Mouse (Mus musculus): ENCODE results near the gene Ugt1a6b. TPM values are rescaled to one million over a fixed set of nuclear protein-coding genes. Genes with fewer than 3 reads are reported as not detected.
"Not testable (repeated sequence)": the region's sequence is repeated elsewhere in the genome, so short reads cannot be mapped to it uniquely, and the experiment has no call there.

The Ugt1a6b gene
- polyA plus RNA-seq, 1 experiment from 2014 or later = 0.49 TPM

DNA sequence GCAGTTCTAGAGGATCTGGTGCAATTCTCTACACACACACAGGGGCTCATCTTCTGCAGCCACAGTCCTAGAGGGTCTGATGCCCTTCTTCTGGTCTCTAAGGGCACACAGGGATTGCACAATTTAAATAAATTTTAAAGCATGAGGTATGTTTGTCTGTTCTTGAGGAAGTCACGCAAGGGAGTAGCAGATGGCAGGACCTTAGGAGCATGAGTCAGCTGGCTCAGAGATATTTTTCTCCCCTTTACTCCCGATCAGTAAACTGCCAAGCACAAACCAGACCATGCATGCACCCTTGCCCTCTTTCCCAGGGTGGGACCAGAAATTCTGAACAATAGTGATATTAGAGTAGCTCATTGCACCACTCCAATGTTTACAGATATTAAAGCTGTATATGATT is 55.4 kb downstream of the Ugt1a6b start:
- Histone ChIP-seq H3K27me3 (replicated peaks; ENCODE audit: control insufficient read depth, insufficient read depth, low read length) (no peaks in the 10 kb centered on the region), H3K4me2 (ENCODE audit: low read depth, low read length) (no peak overlapping the region), H3K36me3 (ENCODE audit: control insufficient read depth, insufficient read depth, low read length) (no peaks in the 10 kb centered on the region), H3K4me1 (ENCODE audit: control insufficient read depth, insufficient read depth, low read length) (no peaks in the 10 kb centered on the region), H3K27ac (ENCODE audit: low read length) (no peak overlapping the region), H3K4me3 (ENCODE audit: low read length) (no peak overlapping the region), H3K9ac (ENCODE audit: low read depth, low read length) (no peak overlapping the region), H3K9me3 (ENCODE audit: control insufficient read depth, low read length) (no peaks in the 10 kb centered on the region)
- WGBS = 43% methylated on average over 2 of the region's 2 CpGs
- ATAC-seq = peak; percentile 50; the same call in 1 of the 2 replicates

DNA sequence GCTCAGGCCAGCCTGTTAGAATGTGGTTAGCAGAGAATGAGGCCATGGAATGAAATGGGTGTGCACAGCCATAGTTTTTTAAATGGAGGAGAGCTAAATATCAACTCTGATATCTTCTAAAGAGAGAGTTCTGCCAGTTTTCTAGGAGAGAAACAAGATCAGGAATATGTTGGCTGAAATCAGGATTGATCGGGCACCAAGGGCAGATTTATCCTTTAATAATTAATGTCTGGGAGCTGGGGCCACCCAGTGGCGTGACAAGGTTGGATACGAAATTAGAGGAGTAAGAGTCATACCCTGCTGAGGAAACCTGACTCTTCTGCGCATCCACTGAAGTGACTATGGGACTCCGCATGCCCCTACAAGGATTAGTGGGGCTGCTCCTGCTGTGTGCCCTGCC is 62.7 kb downstream of the Ugt1a6b start, which contains the start of gene Ugt1a5:
Ugt1a5 (plus strand) TSS at position 302 of the 400 bp plus-strand sequence.
- H3K4me1 ChIP-seq (ENCODE audit: control insufficient read depth, insufficient read depth, low read length) = no peaks in the 10 kb centered on the region
- no peak within 1 kb of the TSS for H3K4me2 ChIP-seq (ENCODE audit: low read depth, low read length)
- H3K9me3 ChIP-seq (ENCODE audit: control insufficient read depth, low read length) = no peaks in the 10 kb centered on the region
- H3K27me3 ChIP-seq (replicated peaks; ENCODE audit: control insufficient read depth, insufficient read depth, low read length) = no peaks in the 10 kb centered on the region
- no peaks in the 10 kb centered on the region for H3K36me3 ChIP-seq (ENCODE audit: control insufficient read depth, insufficient read depth, low read length)
- 76% methylated on average over 5 of the region's 5 CpGs for WGBS
- H3K4me3 ChIP-seq (ENCODE audit: low read length) = no peak within 1 kb of the TSS
- no peak for ATAC-seq
- H3K27ac ChIP-seq (ENCODE audit: low read length) = no peak within 1 kb of the TSS
- no peak within 1 kb of the TSS for H3K9ac ChIP-seq (ENCODE audit: low read depth, low read length)

DNA sequence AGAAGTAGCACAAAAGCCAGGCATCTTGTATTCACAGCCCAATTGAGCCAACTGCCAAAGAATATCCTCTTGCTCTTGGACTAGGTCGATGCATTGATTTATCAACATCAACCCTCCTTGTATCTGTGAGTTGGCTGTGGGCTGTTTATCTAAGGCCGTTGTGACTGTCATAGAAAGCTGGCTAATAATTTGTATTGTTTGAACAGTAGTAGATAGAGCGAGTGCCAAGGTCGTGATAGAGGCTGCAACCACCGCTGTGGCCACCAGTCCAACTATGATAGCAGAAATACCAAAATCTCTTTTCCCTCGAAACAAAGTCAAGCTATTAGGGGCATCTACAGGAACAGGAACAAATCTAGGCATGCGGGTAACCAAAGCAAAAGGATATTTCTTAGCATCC is 69.1 kb downstream of the Ugt1a6b start:
- not testable (repeated sequence) for ATAC-seq; H3K36me3 ChIP-seq (ENCODE audit: control insufficient read depth, insufficient read depth, low read length); H3K4me3 ChIP-seq (ENCODE audit: low read length); H3K9ac ChIP-seq (ENCODE audit: low read depth, low read length); H3K27ac ChIP-seq (ENCODE audit: low read length); H3K4me2 ChIP-seq (ENCODE audit: low read depth, low read length); H3K4me1 ChIP-seq (ENCODE audit: control insufficient read depth, insufficient read depth, low read length); H3K9me3 ChIP-seq (ENCODE audit: control insufficient read depth, low read length); H3K27me3 ChIP-seq (replicated peaks; ENCODE audit: control insufficient read depth, insufficient read depth, low read length)
- WGBS = 61% methylated on average over 5 of the region's 7 CpGs

DNA sequence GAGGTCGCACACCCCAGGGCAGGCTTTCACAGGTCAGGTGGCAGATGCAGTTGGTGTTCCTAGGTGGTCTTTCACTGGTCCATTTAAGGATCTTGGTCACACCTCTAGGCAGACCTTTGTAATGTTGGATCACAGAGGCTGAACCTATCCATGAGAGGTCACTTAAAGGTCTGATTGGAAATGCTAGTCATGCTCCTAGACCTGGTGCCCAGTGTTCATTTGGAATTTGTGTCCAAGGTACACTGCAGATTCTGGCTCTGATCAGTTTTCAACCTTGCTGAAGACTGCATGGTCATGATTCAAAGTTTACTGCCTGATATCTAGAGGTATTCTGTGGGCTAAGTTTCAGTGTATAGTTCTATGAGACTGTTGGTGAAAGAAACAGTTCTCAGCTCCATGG is 76.6 kb downstream of the Ugt1a6b start:
- no peaks in the 10 kb centered on the region for H3K27me3 ChIP-seq (replicated peaks; ENCODE audit: control insufficient read depth, insufficient read depth, low read length)
- H3K9ac ChIP-seq (ENCODE audit: low read depth, low read length) = no peak overlapping the region
- no peaks in the 10 kb centered on the region for H3K4me1 ChIP-seq (ENCODE audit: control insufficient read depth, insufficient read depth, low read length)
- no peak overlapping the region for H3K27ac ChIP-seq (ENCODE audit: low read length)
- WGBS = 82% methylated on average over 1 of the region's 1 CpGs
- H3K36me3 ChIP-seq (ENCODE audit: control insufficient read depth, insufficient read depth, low read length) = no peaks in the 10 kb centered on the region
- H3K9me3 ChIP-seq (ENCODE audit: control insufficient read depth, low read length) = 0 out of 2 replicates have a peak, but pooled peaks cover 3% of the 10 kb centered on the region
- H3K4me3 ChIP-seq (ENCODE audit: low read length) = no peak overlapping the region
- H3K4me2 ChIP-seq (ENCODE audit: low read depth, low read length) = no peak overlapping the region
- ATAC-seq = no peak

DNA sequence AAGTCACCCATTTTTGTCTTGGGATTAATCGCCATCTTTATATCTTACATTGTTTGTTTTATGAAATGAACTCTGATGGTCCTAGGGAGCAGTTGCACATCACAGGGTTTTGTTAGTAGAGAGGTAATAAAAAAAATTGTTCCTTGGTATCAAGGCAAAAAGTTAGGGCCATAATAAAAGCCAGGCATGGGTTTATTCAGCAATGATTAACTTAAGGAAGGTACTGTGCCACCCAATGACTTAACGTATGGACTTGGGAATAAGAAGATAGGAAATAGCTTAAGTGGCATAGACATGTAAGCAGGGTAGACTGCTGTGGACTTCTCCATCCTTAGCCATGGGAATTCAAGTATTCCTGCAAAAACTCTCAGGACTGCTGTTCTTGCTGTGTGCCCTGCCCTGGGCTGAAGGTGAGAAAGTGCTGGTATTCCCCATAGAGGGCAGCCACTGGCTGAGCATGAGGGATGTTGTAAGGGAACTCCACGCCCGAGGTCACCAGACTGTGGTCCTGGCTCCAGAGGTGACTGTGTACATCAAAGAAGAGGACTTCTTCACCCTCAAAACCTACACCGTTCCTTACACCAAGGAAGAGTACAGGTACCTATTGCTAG is 83.4 kb downstream of the Ugt1a6b start:
- H3K27me3 ChIP-seq (replicated peaks; ENCODE audit: control insufficient read depth, insufficient read depth, low read length) = no peaks in the 10 kb centered on the region
- WGBS = 74% methylated on average over 5 of the region's 5 CpGs
- ATAC-seq = no peak

DNA sequence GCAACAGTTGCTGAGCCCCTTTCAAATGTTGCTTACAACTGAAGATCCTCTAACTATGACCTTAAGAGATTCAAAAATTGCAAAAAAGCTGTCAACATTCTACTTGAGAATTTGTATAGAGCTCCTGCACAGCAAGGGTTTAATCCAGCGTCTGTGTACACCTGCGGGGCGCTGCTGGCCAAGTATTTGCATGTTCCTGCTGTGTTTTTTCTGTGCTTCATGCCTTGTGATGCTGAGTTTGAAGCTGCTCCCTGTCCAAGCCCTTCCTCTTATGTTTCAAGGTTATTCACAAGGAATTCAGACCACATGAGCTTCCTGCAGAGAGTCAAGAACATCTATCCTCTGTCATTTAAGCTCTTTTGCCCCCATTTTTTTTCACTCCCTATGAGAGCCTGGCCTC is 89.1 kb downstream of the Ugt1a6b start:
- Histone ChIP-seq H3K4me3 (ENCODE audit: low read length) (no peak overlapping the region), H3K27me3 (replicated peaks; ENCODE audit: control insufficient read depth, insufficient read depth, low read length) (no peaks in the 10 kb centered on the region), H3K27ac (ENCODE audit: low read length) (no peak overlapping the region), H3K4me2 (ENCODE audit: low read depth, low read length) (no peak overlapping the region), H3K4me1 (ENCODE audit: control insufficient read depth, insufficient read depth, low read length) (no peaks in the 10 kb centered on the region), H3K9me3 (ENCODE audit: control insufficient read depth, low read length) (no peaks in the 10 kb centered on the region), H3K36me3 (ENCODE audit: control insufficient read depth, insufficient read depth, low read length) (no peaks in the 10 kb centered on the region), H3K9ac (ENCODE audit: low read depth, low read length) (no peak overlapping the region)
- 75% methylated on average over 3 of the region's 3 CpGs for WGBS
- no peak for ATAC-seq

More for the DNA sequence above, 83.4 kb downstream of the Ugt1a6b start:
- Histone ChIP-seq H3K27ac (ENCODE audit: low read length) (no peak overlapping the region), H3K4me1 (ENCODE audit: control insufficient read depth, insufficient read depth, low read length) (no peaks in the 10 kb centered on the region), H3K36me3 (ENCODE audit: control insufficient read depth, insufficient read depth, low read length) (no peaks in the 10 kb centered on the region), H3K9me3 (ENCODE audit: control insufficient read depth, low read length) (no peaks in the 10 kb centered on the region), H3K4me2 (ENCODE audit: low read depth, low read length) (no peak overlapping the region), H3K9ac (ENCODE audit: low read depth, low read length) (no peak overlapping the region), H3K4me3 (ENCODE audit: low read length) (no peak overlapping the region)

DNA sequence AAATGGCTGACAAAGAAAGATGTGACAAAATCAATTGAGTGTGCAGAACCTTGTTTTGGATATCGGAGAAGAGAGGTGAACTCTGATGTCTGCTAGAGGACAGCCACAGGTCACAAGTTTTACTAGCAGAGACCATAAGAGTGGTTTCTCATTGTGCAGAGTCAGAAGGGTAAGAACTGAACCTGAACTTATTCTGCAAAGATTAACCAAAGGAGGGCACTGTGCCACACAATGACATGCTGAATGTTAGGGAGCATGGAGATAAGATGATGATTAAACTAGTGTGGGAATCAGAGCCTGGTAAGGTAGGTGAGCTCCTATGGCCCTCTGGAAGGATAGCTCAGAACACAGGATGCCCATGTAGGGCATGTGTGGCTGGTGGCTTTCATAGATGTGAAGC is 92.6 kb downstream of the Ugt1a6b start:
- no peaks in the 10 kb centered on the region for H3K4me1 ChIP-seq (ENCODE audit: control insufficient read depth, insufficient read depth, low read length)
- no peak overlapping the region for H3K9ac ChIP-seq (ENCODE audit: low read depth, low read length)
- H3K4me2 ChIP-seq (ENCODE audit: low read depth, low read length) = no peak overlapping the region
- no peak overlapping the region for H3K4me3 ChIP-seq (ENCODE audit: low read length)
- no peak overlapping the region for H3K27ac ChIP-seq (ENCODE audit: low read length)
- ATAC-seq = no peak
- no peaks in the 10 kb centered on the region for H3K36me3 ChIP-seq (ENCODE audit: control insufficient read depth, insufficient read depth, low read length)
- no peaks in the 10 kb centered on the region for H3K27me3 ChIP-seq (replicated peaks; ENCODE audit: control insufficient read depth, insufficient read depth, low read length)
- 92% methylated on average over 1 of the region's 1 CpGs for WGBS
- H3K9me3 ChIP-seq (ENCODE audit: control insufficient read depth, low read length) = no peaks in the 10 kb centered on the region

DNA sequence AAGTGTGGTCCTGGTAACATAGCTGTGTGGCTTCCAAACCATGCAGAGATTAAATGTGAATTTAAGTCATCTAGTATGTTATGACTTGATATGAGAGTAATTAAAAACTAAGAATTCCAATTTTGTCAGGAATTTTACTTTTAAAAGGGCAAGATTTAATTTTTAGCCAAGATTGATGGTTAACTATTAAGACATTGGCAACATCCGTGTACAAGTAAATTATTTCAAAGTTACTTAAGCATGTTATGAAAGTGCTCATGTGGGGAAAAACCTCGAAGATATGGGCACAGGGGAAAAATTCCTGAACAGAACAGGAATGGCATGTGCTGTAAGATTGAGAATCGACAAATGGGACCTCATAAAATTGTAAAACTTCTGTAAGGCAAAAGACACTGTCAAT is 94.4 kb downstream of the Ugt1a6b start:
- WGBS = 72% methylated on average over 3 of the region's 3 CpGs

DNA sequence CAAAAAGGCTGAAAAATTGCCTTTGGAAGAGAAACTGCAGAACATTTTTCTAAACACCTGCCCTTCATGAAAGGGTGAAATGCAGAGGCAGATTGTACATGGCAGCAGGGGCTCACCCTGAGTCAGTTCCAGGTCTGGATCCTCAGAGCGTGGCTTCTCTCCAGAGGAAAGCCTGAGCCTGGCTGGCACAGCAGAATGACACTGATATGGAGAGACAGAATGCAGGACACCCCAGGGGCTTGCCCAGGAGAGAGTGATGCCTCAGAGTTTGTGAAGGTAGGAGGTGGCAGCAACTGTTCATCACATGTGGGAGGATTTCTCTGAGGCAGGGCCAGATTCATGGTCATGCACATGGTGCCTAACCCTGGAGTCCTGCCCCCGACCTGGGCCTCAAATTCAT is 96.9 kb downstream of the Ugt1a6b start:
- no peaks in the 10 kb centered on the region for H3K36me3 ChIP-seq (ENCODE audit: control insufficient read depth, insufficient read depth, low read length)
- peaks cover 3% of the 10 kb centered on the region; the same call in 1 of the 2 replicates for H3K9me3 ChIP-seq (ENCODE audit: control insufficient read depth, low read length)
- H3K9ac ChIP-seq (ENCODE audit: low read depth, low read length) = no peak overlapping the region
- H3K27ac ChIP-seq (ENCODE audit: low read length) = no peak overlapping the region
- H3K4me1 ChIP-seq (ENCODE audit: control insufficient read depth, insufficient read depth, low read length) = no peaks in the 10 kb centered on the region
- WGBS = 58% methylated on average over 2 of the region's 2 CpGs
- H3K27me3 ChIP-seq (replicated peaks; ENCODE audit: control insufficient read depth, insufficient read depth, low read length) = no peaks in the 10 kb centered on the region
- H3K4me3 ChIP-seq (ENCODE audit: low read length) = no peak overlapping the region
- H3K4me2 ChIP-seq (ENCODE audit: low read depth, low read length) = no peak overlapping the region
- no peak for ATAC-seq

More for the DNA sequence above, 94.4 kb downstream of the Ugt1a6b start:
- no peak overlapping the region for H3K27ac ChIP-seq (ENCODE audit: low read length)
- no peak overlapping the region for H3K9ac ChIP-seq (ENCODE audit: low read depth, low read length)
- no peaks in the 10 kb centered on the region for H3K36me3 ChIP-seq (ENCODE audit: control insufficient read depth, insufficient read depth, low read length)
- H3K4me1 ChIP-seq (ENCODE audit: control insufficient read depth, insufficient read depth, low read length) = no peaks in the 10 kb centered on the region
- H3K4me3 ChIP-seq (ENCODE audit: low read length) = no peak overlapping the region
- no peaks in the 10 kb centered on the region for H3K27me3 ChIP-seq (replicated peaks; ENCODE audit: control insufficient read depth, insufficient read depth, low read length)
- H3K4me2 ChIP-seq (ENCODE audit: low read depth, low read length) = no peak overlapping the region
- ATAC-seq = no peak
- no peaks in the 10 kb centered on the region for H3K9me3 ChIP-seq (ENCODE audit: control insufficient read depth, low read length)

DNA sequence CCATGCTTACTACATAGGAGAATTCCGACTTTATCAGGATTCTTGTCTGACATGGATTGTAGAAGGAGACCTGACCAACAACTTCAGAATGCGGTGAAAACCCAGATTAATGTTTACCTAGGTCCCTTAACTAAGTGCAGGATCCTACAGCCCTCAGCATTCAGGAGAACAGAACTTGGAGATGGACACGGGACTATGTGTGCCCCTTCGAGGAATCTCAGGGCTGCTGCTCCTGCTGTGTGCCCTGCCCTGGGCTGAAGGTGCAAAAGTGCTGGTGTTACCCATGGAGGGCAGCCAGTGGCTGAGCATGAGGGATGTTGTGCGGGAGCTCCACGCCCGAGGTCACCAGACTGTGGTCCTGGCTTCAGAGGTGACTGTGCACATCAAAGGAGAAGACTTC is 97.4 kb downstream of the Ugt1a6b start, which contains the start of gene Ugt1a2:
Ugt1a2 (plus strand) TSS at position 146 of the 400 bp plus-strand sequence.
- Histone ChIP-seq H3K9me3 (ENCODE audit: control insufficient read depth, low read length) (peaks cover 3% of the 10 kb centered on the region; the same call in 1 of the 2 replicates), H3K4me1 (ENCODE audit: control insufficient read depth, insufficient read depth, low read length) (no peaks in the 10 kb centered on the region), H3K27me3 (replicated peaks; ENCODE audit: control insufficient read depth, insufficient read depth, low read length) (no peaks in the 10 kb centered on the region), H3K9ac (ENCODE audit: low read depth, low read length) (no peak within 1 kb of the TSS), H3K27ac (ENCODE audit: low read length) (no peak within 1 kb of the TSS), H3K4me3 (ENCODE audit: low read length) (no peak within 1 kb of the TSS), H3K4me2 (ENCODE audit: low read depth, low read length) (no peak within 1 kb of the TSS), H3K36me3 (ENCODE audit: control insufficient read depth, insufficient read depth, low read length) (no peaks in the 10 kb centered on the region)
- 68% methylated on average over 7 of the region's 7 CpGs for whole genome bisulfite sequencing
- no peak for ATAC-seq

Data from intestine, embryonic 16.5 days (tissue).